Mouse (Mus musculus): ENCODE results near the gene Phgr1.
A peak's percentile ranks its signal among the peaks of the same experiment; 100 is the strongest.

Phgr1 gene

DNA sequence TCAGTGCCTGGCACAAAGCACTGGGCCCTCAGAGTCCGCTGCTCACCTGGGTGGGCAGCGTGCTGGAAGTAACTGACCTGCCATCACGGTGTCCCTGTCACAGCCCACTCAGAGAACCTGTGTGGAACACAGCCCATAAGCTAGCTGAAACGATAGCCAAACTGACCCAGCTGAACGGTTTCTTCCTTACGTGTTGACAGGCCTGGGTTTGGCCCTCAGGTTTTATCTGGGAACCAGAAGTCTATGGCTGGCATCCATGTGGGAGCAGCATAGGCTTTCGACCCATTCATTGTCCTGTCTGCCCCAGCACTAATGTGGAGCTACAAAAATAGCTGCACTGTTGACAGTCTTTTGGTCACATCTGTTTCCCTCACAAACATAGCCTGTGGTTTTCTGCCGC lies 22.1 kb upstream of the Phgr1 start:
- no peak for DNase-seq (ENCODE audit: low spot score)

DNA sequence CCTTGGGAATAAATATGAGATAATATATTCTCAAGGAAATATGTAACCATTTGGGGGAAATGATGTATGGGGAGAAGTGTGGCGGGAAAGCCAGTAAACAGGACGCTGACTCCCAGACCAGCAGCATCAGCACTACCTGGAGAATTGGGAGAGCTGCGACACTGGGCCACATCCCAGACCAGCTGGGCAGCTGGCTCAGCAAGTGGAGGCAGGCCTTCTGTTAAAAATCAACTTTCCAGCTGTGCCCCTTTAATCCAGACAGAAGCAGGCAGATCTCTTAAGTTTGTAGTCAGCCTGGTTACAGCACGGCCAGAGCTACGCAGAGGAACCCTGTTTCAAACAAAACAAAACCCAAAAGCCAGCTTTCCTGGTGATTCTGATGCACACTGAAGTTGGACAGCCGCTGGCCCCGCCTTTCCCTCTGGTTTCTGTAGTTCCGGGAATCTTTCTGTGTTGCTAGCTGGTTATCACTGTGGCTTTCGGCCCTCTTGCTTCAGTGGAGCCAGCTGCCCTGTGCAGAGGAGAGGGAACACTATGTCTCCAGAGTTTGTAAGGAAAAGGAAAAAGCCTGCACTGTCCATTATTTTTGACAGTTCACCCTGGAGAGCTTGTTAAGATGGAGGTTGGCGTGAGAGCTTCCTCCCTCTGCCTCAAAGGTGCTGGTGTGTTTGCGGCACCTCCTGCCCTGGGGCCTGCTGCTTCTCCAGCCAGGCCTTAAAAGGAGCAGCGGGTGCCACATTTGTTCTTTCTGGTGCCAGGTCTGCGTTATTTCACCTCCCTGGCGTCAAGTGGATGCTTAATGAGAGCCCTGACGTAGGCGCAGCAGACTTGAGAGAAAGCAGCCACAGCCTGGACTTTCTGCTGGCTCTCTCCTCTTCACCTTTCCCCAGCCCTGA lies 20.4 kb upstream of the Phgr1 start:
- DNase-seq (ENCODE audit: low spot score): no peak

DNA sequence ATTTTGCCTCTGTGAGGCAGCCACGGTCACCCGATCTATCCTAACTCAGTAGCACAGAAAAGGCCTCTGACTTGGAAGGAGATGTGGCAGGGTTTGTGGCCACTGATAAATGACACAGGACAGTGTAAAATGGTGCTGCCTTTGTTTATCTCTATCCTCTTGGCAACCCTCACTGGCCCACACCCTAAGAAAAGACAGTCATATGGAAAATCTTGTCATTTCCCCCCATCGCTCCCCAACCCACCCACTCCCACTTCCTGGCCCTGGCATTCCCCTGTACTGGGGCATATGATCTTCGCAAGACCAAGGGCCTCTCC lies 19.8 kb upstream of the Phgr1 start:
- no peak for DNase-seq (ENCODE audit: low spot score)

DNA sequence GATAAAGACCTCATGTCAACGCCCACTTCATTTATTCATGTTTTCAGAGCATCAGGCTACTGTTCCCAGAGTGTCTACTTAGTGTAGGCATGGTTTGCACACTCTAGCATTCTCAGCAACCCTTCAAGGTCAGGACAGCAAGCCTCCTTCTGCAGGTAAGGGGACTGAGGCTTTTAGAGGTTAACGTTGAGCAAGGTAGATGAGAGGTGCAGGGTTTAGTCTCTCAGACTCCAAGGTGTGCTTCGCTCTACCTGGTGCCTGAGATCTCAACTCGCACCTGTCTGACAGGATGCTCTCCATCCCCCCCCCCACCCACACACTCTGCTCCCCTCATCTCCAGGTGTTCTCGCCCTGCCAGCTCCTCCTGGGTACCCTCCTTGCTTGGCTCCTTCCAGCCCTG lies 18.4 kb upstream of the Phgr1 start:
- DNase-seq (ENCODE audit: low spot score): no peak

DNA sequence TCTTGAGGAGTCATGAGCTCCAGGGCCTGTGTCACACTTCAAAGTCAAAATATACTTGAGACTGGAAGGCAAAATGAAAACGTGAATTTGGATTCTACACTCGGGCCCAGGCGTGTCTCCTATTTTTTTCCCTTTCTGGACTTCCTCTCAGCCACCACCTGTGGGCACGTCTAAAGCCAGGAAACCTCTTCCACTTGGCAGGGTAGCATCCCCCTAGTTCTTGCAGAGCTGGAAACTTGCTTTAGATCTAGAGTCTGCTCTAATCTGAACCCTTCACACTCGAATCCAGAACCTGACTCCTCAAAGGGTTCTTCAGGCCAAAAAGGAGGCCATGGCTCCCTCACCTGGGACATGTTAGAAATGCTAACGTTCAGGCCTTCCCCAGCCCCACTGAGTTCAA lies 17.2 kb upstream of the Phgr1 start:
- DNase-seq (ENCODE audit: low spot score): no peak

DNA sequence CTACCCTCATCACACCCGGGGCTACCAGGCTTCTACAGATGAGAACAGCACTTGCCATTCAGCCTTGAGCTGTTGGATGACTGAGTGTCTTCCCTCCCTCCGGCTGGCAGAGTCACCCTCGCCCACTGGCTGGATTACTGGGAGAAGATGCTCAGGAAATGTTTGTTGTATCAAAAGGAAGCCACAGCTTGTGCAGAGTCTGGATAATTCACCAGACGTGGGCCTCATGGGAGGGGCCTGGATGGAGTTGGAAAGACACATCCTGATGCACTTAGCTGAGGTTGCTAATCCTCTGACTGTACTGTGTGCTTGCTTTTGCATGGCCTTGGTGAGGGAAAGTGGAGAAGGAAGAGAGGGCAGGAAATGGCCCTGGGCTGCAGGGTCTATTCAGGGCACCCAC lies 16.5 kb upstream of the Phgr1 start:
- DNase-seq (ENCODE audit: low spot score): no peak

DNA sequence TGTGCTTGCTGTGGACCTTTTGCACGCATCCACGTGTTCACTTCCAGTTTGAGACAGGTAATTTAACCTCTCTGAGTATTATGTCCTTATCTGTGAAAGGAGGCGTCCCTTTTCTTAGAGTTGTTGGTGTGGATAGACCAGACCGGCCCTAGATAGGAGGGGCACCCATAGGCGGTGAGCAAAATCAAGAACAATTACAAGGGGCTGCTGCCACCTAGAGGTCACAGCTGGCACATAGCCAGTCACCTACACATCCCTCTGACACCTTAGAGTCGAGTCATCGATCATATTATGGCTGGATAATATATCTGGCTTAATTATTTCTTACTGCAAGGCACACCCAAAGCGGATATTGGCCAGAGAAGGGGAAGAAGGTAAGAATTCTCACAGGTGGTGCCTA lies 12.7 kb upstream of the Phgr1 start:
- no peak for DNase-seq (ENCODE audit: low spot score)

DNA sequence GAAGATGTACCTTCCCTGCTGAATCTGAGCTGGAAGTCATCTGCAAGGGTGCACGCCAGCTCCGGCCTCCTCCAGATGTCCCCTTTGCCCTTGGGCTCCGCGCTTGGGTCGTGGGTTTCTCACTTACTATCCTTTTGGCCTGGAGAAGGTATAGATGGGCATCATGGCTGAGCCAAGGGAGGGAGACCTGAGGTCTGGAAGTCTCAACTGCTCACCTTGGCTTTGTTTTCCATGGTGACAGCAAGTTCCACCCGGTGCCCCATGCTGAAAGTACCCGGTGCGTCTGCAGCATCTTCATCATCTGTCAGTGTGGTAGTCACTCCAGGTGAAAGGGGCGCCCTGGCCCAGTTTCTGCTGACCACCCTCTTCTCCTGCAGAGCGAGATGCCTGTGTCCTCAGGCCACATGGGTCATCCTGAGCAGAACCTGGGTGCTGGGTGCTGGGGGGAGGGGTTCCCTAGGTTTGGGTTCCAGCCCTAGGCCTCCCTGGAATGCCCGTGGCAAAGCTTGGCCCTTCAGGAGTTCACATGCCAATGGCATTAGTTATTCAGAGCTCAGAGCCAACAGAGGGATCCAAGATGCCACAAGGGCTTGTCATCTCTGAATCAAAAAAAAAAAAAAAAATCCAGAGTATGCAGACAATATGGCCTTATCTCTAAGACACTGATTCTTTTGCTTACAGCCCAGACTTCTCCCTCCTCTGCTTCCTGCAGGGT lies 12.1 kb upstream of the Phgr1 start:
- DNase-seq (ENCODE audit: low spot score): no peak

DNA sequence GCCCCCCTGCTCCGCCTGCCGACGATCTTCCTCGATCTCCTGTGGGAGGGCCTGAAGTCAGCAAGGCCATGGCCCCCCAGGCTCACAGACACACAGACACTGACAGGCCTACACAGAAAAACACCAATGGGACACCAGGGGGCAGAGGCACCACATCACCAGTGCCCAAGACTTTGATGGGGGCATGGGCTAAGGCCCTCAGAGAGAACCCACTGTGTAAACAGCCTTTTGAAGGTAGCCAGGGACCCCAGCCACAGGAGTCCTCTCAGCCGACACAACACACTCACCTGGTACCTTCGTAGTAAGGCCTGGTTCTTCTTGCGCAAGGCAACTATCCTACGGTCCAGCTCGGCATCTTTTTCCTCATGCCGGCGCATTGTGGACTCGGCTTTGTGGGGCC lies 11.2 kb upstream of the Phgr1 start:
- no peak for DNase-seq (ENCODE audit: low spot score)

DNA sequence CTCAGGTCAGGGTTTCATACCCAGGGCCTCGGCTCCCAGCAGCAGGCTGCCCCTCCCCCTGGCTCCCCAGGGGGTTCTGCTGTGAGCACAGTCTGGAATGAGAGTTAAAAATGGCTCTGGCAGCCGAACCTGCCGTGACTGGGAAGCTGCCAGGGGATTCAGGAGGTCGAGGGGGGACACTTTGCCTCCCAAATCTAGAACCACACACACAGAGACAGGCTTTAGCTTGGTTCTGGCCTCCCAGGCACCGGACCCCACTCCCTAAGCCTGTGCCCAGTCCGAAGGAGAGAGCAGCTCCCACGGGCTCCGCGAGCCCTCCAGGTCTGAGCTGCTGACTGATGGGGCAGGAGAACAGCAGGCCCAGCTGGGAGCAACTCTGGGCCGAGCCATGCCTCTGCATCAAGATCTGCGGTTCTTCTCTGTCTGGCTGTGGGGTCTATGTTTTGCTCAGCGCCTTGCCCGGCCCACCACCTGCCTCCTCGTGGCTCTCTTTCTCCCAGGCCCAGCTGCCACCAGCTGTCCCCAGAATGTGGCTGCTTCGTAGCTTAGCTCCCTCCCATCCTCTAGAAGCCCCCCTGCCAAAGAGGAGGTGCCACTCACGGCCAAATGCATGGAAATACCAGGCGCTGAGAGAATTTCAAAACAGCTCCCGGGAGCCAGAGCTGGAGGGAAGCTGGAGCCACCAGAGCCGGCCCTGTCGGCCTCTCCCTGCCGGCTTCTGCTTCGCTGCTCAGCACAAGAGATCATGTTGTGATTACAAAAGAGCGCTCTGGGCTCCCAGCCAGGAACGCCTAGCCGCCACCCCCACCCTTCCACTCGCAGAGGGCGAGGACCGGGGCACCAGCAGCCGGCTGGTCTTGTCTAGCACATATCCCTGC lies 10.4 kb upstream of the Phgr1 start, which contains the start of gene Ccdc9b:
Gene Ccdc9b (minus strand): TSS at position 756 of the 878 bp plus-strand sequence.
- DNase-seq (ENCODE audit: low spot score): peak; percentile 90

DNA sequence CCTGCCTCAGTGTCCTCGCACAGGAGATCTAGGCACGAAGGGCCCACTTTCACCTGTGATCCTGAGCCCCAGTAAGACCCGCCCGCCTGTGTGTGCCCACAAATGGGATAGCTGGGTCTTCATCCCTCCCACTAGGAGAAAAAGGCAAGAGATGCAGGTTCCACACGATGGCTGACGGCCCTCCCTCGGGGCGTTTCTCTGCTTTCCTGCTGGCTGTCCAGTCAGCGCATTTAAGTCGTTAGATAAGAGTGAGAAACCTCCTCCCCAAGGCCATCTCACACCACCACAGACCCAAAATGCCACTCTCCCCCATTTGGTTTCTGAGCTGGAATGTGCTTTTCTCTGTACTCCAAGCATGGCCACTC lies 9.8 kb upstream of the Phgr1 start:
- no peak for DNase-seq (ENCODE audit: low spot score)

DNA sequence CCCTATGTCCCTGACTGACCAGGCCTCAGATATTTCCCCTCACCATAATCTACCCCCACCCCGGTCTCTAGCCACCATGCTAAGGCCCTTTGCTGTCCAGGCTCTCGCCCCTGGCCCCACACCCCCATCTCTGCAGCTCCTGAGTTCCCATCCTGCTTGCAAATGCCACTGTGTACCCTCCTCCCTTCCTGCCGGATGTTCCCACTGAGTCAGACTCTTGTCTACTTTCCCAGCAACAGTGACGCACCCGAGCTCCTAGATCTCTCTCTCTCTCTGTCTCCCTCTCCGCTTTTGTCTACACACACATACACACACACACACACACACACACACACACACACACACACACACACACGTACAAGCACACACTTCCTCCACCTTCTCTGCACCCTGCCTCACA lies 9.1 kb upstream of the Phgr1 start:
- DNase-seq (ENCODE audit: low spot score): no peak

DNA sequence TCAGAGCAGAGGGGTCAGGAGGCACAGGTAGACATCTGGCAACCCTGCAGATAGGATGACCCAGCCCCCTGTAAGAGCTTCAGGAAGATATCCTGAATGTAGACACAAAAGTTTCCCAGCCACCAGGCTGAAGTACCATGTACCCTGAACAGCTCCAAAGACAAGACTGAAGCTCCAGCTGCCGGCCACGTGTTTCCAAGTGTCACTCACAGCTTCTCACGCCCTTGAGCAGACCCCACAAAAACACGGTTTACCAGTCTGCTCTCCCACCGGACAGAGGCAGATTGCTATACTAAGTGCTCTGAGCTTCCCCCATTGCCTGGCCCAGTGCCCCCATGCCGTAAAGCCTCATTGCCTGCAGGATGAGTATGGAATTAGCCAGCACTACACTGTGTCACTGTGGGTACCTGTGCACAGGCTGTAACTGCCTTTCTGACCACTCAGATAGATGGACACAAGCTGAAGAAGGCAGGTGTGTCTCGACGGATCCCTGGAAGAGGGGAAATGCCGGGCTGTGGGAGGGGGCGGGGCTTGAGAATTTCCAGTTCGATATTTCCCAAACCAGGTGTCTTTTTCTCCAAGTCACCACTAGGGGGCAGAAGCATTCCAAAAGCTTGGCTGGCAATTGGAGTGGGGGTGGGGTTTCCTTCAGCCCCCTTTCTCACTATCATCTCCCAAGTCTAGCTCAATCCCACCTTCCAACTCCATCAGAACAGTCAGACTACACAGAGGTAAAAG lies 8.3 kb upstream of the Phgr1 start:
- no peak for DNase-seq (ENCODE audit: low spot score)

DNA sequence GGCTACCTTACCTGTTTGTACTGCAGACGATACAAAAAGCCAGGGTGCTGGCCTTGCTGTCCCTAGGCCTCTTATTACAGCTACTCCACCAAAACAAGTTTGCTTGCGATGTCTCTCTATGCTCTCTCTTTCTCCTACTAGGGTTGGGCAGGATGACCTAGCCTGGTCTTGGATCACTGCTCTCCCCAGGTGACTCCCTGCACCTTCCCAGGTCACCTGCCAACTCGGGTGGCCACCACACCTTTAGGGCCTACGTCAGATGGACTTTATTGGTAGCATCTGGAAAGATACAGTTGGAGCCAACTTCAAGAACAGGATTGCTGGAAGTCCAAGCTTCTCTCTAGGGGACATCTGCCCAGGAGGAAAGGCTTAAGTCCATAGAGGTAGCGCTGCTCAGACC lies 7.7 kb upstream of the Phgr1 start:
- DNase-seq (ENCODE audit: low spot score): no peak

DNA sequence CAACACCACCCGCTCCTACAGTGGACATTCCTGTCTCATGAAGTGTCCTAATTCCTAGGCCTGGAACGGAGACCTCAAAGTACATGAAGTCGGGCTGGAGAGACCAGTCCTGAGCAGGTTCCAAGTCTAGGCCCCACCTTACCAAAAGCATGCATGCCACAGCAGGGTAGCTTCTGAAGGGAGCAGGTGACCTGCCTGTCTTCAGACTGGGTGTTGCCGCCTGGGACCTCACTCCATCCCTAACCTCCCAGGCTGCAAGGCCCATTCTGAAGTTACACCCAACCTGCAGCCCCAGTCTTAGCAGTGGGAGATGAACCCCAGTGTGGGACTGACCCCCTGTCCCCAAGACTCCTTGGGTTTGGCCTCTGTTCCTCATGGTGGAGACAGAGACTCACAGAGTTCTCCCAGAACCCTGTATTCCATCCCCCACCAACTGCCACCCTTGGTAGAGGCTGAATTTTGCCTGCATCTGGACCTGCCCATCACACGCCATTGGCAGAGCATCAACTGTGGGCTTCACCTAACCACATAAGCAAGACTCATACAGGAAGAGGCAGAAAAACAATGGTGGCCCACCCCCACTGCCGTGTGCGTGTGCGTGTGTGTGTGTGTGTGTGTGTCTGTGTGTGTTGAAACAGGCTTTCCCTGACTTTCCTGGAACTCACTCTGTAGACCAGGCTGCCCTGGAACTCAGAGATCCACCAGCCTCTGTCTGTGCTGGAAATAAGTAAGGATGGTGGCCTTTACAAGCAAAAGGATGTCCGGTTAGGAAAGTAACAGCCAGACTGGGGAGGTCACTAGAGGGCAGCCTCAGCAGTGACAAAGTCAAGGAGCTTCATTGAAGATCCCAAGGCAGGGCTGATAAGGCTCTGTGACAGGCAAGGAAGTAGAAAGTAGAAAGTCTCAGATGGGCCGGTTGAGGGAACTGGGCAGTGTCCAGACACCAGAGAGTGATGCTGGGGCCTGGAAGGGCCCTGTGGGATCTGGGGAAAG lies 6.2 kb upstream of the Phgr1 start:
- no peak for DNase-seq (ENCODE audit: low spot score)

DNA sequence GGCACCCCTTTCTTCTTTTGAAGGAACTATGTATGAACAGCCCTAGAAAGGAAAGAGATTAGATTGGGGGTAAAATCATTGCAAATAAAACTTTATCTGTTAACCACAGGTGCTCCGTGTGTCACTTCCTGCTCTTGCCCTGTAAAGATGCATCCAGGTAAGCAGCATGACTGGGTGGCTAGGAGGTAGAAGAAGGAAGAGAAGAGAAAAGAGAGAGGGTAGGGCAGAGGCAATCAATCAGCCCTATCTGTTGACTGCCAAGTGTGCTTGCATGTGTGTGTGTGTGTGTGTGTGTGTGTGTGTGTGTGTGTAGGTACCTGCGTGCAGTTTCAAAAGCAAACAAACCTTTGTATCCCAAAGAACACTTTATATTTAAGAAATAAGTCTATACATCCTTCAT lies 2.0 kb downstream of the Phgr1 start:
- DNase-seq (ENCODE audit: low spot score): no peak

DNA sequence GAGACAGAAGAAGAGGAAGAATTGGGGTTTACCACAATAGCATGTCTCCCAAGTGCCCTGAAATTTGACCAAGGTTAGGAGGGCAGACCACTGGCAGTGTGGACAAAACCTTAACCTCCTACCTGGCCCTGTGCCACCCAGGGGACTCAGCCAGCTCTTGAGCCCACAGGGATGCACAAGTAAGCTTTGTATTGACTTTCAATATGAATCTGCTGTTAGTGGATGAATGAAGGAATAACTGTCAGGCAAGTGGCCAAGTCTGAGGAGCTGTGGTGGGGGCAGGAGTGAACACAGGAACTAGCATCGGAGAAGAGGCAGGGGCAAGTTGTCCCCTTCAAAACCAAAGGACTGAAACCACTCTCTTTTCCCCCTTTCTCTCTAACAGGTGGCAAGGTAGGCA lies 2.8 kb downstream of the Phgr1 start:
- no peak for DNase-seq (ENCODE audit: low spot score)

DNA sequence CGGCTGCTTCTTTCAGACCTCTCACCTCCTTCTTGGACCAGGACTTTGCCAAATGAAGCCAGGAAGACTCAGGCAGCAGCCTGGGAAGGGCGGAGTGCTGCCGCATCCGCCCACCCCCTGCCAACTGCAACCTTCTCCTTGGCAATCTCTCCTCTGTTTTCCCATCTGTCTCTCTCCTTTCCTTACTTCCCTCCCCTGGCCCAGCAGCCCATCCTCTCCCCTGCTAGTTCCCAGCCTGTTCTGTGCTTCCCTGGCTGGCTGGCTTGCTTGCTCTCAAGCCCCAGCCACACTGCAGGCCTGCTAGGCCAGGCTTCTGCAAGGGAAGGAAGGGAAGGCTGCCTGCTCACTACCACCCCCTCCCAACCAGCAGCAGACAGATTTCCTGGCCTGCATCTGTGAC lies 3.3 kb downstream of the Phgr1 start:
- DNase-seq (ENCODE audit: low spot score): no peak

DNA sequence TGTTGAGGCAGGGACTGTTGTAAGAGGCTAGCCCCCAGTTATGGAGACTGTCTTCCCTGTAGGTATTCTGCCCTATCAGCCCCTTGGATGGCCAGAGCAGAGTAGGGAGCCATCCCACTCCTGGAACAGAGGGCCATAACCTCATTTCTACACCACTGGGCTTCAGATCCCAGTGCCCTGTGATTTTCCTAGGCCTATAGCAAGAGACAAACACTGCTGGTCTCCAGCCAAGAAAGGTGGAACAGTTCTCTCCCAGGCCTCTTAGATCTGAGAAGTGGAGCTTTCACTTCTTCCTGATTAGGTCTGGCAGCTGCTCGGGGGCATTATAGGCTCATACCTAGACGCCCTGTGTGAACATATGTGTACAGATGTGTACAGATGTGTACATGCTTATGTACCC lies 3.7 kb downstream of the Phgr1 start:
- DNase-seq (ENCODE audit: low spot score): no peak

DNA sequence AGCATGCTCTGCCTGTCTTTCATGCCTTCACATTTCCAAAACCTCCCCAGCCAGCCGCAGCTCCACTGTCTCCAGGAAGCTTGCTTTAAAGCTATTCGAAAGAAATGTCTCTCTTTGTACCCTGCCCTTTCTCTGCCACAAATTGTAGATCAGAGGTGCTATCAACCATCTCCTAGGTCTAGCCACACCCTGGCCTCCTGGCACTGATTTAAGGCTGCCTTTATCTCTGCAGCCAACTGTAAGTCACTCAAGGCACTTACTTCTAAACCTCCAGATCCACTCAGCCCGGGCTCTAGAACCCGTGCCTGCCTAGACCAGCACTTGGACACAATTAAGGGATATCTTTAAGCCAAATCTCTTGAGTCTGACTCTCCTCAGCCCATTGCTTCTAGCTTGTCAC lies 5.8 kb downstream of the Phgr1 start:
- no peak for DNase-seq (ENCODE audit: low spot score)

DNA sequence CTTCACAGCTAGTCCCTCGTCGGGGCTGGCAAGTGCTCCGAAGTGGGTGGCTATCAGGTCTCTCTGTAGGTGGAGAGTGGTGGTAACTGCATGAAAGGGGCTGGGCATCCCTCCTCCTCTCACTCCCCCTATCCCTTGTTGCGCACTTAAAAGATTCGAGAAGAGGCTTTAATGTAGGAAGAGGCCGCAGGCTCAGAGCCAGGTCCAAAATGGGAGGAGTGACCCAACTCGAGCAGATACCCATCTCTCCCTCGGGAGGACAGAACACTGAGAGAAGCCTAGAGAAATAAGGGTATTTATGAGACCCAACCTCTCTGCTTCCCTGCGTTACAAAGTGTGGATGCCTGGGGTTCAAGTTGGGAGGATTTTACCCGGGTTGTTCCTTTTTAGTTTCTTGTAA lies 6.5 kb downstream of the Phgr1 start:
- DNase-seq (ENCODE audit: low spot score): no peak
